Mouse (Mus musculus) spleen, adult 2 months (tissue): ENCODE measurements around the gene Cbs.

Source experiments
- CTCF ChIP-seq: fragments of 200-500 bp; IDR thresholded peaks from 2 replicates; pipeline ENCODE4 v1.5.1; 2011; ENCODE audit warnings: mild to moderate bottlenecking, inconsistent platforms; ENCODE audit not compliant: insufficient read depth, insufficient read length, insufficient replicate concordance; ENCODE audit errors: extremely low read depth
- POLR2A ChIP-seq: fragments of 200-500 bp; IDR thresholded peaks from 2 replicates; pipeline ENCODE4 v1.6.1; 2011; ENCODE audit warnings: low read depth, low read length, inconsistent platforms

DNA sequence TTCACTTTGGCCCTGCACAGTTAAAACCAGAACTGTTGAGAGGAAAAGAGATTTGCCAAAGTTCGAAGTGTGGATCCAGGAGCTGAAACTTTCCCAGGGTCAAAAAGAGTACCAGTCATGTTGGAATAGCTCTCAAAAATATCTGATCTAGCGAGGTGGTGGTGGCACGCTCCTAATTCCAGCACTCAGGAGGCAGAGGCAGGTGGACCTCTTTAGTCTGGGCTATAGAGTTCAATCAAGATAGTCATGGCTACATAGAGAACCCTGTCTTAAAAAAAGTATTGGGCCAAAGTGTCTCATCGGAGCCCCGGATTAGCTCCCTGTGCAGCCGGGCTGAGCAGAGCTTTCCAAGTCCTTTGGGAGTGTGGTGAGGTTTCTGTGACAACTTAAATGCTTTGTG is 70.8 kb downstream of the Cbs start:
- TF ChIP-seq CTCF, result no peak
- no peak for TF ChIP-seq POLR2A
